Mouse (Mus musculus): ENCODE measurements around the gene Macrod2.

GRCm38 (mm10) chr2:140772825-140773224 lies 377.7 kb downstream of the Macrod2 start:
- TF ChIP-seq POLR2A (IDR thresholded peaks at IDR 0.05; ENCODE audit: insufficient read depth, low read depth, low read length) (no peak), CTCF (IDR thresholded peaks at IDR 0.05; ENCODE audit: insufficient read depth, low read depth, low read length) (no peak)
